Mouse (Mus musculus) left cerebral cortex, adult 8-10 months (tissue): ENCODE data around the gene Adcyap1r1. TPM values are rescaled to one million over a fixed set of nuclear protein-coding genes. Genes with fewer than 3 reads are reported as not detected.

Experiments
- DNase-seq, 2 experiments: peaks; one replicate each; pipeline ENCODE4 v3.0.0; 2022; ENCODE audit warnings: low spot score in 2 of 2
- total RNA-seq, 4 experiments: library from RNA; stranded (reverse); gene quantifications; 2 replicates each; pipeline ENCODE4 v1.2.4; 2022

Gene Adcyap1r1
- total RNA-seq, 4 experiments from 2014 or later = 119 to 131 (median 123) TPM

DNA sequence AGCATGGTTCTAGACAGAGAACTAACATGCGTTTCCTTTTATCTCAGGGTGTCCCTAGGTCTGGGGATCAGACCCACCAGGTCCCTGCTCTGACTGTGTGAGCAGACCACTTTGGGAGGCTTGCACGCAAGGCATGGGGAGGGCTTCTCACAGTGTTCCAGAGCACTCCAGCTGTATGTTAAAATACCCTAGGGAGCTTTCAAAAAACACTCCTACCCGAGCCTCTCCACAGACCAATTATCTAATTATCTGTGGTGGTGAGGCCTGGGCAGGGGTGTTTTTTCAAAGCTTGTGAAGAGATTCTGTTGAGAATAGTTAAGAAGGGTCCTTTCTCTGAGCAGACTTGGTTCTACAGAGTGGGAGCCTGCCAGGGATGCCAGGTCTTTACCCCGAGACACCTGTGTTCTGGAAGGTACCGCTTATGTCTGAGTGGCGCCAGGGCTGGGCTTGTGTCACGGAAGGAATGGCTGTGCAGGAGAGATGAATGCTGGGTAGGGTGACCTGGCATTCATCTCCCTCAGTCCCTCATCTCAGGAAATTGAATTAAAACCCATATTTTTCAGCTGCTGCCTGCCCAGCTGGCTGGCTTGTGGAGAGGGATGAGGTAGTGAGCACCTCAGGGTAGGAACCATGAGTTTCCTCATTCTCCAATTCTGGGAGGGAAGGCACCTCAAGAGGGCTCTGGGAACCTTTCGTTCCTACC lies 2.7 kb upstream of the Adcyap1r1 start:
- no peak for DNase-seq

DNA sequence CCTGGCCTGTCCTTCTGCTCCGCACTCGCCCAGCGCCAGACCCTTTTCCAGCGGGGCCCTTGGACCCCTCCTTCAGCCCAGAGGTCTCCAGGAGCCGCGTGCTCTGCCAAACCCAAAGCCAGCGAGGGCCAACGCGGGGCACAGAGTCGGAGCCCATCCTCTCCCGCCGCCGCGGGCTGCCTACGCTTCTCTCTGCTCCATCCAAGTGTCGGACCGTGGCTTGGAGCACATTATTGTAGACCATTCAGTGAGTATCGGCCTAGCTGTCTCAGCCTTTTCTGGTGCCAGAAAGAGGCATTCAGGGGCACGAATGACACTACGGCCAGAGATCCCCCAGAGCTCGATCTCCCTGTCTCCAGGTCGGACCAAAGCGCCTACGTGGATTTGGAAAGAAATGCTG lies 603 bp downstream of the Adcyap1r1 start:
- DNase-seq = peak in 1 of 2 experiments; percentile 27

DNA sequence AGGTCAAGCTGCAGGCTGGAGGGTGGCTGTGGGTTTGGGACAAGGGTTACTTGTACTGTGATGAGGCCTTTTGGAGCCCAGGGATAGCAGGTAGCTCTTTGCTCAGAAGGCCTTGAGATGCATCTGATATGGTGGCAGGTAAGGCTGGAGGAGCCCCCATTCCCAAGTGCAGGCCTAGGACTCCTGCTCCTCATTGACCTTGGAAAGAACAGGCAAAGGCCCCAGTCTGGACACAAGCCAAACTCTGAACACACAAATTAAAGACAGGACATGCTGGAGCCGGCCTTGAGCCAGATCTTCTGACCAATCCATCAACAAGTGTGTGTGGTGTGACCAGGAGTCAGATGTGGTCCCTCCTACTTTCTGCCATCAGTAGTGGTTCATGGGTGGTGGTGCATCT lies 1.8 kb downstream of the Adcyap1r1 start:
- DNase-seq = no peak

DNA sequence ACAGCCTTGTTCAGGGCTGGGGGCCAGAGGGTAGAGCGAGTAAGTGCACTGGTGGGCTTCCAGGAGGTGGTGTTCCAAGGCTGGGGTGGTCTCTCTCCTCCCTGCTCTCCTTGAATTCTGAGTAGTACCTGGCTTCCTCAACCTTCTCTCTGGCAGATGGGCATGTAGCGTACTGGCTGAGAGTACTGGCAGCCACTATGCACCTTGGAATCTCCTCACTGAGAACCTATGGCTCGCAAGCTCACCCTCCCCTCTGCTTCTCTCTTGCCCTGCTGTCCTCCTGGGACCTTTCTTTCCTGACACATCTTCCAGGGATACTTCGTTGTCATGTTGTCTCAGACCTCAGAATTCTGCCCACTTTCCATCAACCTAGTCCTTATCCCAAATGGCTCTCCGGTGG lies 3.9 kb downstream of the Adcyap1r1 start:
- no peak for DNase-seq

DNA sequence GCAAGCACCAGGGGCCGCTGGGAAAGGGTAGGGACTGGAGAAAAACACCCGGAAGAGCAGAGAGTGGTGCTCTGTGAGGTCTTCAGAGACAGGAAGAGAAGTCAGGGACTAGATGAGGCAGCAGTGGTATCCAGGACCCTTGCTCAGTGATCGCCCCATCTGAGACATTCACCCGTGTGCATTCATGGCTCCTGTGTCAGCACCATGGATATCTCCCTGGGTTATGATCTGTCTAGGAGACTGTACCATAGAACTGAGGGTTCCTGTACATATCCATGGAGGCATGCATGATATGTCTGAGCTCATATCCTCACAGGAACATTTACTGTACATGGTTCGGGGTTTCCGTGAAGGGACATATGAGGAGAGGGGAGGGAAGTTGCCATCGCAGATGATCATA lies 5.9 kb downstream of the Adcyap1r1 start:
- no peak for DNase-seq

DNA sequence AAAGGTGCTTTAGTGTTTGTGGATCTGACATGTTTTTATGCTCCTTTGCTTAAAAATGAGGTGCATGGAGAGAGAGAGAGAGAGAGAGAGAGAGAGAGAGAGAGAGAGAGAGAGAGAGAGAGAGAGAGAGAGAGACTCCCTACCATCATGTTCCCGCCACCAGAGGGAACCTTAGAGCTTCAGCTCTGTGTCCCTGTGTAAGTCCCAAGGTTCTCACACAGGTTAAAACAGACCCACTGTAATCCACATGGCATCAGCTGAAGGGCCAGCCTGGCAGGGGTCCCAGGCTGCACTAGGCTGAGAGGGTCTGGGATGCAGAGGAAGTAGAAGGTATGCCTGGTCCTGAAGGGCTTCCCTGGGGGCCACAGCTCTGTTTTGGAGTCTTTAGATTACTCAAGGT lies 6.4 kb downstream of the Adcyap1r1 start:
- DNase-seq = no peak

DNA sequence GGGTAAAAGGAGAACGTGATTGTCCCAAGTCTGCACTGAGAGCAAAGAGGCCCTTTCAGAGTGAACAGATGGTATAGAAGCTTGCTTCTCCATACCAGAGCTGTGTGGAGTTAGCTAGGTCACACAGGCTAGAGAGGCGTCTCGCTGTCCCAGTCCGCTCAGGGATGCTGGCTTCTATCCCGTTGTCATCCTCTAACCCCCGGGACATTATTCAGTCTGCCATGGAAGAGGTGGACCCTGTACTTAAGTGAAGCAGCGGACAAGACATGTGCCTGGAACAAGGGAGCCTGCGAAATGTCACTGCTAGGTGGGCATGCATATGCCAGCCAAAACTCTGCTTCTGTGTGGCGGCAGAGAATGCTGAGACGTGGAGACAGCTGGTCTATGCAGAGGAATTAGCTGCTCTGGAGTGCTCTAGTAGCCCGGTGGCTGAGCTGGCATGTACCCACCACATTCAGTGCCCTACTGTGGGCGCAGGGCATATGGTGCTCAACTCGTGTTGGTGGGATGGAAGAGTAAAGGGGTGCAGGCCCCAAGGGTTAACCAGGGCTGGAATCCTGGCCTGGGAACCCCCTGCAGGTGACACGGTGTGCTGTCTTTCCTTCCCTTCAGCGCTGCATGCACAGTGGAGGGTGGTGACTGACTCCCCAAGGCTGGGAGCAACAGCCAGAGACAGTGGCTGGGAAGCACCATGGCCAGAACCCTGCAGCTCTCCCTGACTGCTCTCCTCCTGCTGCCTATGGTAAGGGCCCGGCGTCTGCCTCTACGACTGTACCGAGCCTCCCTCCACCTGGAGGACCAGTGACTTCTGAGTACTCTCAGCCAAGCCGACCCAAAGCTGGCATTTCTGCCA lies 8.0 kb downstream of the Adcyap1r1 start:
- no peak for DNase-seq

DNA sequence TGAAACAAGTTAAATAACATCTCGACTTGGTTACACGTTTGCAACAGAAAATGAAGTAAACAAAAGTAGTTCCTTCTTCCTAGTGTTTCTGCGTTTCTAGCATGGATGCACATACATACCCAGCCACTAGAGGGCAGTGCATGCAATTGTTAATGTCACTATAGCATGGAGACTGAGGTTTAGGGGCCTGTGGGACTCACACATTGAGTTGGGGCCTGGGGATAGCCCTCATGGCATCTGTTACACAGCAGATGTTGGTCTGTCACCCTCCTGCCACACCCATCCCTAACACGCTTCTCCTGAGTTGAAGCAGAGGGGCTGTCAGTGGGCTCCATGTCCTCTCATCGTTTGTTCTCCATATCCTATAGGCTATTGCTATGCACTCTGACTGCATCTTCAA lies 9.4 kb downstream of the Adcyap1r1 start:
- no peak for DNase-seq

DNA sequence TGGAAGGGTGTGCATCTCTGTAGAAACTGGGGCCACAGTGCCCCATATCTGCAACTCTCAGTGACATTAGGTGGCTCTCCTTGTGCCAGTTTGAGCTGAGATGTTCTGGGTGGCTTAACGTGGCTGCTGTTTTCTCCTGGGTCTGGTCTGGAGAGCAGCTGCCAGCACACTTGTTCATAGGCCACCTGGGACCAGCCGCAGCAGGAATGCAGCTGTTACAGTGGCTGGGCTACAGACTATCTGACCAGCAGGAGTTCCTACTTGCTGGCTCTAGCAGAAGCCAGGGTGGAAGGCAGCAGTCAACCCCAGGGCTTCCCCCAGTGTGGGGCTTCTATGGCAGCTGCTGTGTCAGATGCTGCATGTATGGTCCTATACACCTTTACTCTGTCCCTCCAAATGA lies 9.9 kb downstream of the Adcyap1r1 start:
- no peak for DNase-seq

DNA sequence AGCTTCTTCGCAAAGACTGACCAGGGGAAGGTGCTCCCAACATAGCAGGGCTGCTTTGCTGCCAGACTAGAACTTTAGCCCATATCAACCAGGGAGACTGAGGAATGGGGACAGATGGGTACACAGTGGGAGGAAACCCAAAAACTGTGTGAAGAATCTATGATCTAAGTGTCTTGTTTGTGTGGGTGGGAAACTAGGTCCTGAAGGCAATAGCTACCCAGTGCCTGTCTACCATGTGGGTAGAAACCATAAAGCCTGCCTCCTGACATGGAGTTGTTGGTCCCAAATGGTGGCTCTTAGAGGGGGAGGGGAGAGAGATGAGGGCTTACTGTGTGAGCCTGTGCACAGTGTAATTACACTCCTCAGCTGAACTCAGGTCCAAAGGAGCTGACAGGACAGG lies 10.6 kb downstream of the Adcyap1r1 start:
- no peak for DNase-seq

DNA sequence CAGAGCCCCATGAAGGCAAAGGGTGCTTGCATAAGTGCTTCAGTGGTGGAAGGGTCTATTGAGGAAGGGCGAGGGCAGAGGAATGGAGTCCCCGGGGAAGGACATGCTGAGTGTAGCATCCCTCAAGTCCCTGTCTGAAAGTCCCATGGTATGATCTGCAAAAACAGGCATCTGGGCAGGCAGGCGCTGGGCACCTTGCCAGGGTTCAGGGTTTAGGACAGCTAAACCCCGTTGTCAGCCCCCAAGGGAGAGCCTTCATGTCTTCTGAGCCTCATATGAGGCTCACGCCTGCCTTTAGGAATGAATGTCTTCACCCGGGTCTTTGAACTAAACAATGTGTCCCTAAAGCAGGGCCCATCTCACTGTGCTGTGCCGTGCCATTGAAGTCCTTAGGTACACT lies 12.2 kb downstream of the Adcyap1r1 start:
- DNase-seq = no peak

DNA sequence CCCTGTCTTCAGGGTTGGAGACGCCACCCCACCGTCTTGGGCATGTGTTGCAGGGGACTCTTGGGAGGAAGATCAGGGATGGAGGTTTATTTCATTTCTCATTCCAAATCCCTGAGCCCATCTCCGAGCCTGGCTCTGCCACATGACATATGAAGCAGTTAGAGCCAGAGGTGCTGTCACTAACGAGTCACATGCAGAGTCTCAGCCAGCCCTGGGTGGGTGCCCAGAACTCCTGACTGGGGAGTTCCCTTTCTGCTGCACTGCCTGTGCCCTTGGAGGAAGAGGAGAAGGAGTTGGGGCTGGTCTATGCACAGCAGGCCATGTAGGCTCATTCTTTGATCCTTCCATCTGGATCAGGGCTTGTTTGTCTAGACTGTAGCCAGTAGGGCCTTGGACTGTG lies 13.5 kb downstream of the Adcyap1r1 start:
- DNase-seq = no peak

DNA sequence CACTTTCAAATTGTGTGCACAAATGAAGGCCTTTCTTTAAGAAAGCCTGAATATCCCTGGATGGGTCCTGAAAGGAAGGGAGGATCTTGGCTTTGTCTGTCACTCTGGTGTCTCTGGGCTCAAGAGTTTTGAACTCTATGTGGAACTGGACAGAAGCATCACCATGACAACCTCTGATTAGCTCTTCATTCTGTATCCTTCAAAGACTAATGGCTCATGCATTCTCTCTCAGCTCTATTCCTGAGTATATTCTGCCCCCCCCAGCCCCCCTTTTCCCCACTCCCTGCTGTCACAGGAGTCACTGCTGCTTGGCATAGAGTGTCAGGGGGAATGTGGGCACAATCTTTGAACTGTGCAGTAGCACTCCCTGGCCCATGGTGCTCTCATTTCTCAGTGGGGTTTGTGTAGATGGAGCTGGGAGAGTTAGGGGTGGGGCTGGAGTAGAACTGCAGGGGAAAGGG lies 14.6 kb downstream of the Adcyap1r1 start:
- no peak for DNase-seq

DNA sequence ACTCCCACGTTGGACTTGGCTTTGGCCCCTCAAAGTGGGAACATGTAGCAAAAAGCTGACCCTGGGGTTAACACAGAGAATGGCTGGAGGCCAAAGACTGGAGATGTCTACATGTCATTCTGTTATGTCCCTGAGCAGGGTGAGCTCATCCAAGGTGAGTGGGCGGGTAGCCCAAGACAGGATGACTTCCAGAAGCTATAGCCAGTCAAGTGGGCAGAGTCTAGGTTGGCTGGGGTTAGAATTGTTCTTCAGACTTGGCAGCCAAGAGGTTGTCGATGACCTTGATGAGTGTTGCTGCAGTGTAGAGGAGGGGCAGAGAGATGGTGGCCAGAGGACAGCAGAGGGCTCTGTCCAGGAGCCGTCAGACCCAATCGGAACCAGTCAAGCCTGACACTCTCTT lies 18.9 kb downstream of the Adcyap1r1 start:
- DNase-seq = no peak

DNA sequence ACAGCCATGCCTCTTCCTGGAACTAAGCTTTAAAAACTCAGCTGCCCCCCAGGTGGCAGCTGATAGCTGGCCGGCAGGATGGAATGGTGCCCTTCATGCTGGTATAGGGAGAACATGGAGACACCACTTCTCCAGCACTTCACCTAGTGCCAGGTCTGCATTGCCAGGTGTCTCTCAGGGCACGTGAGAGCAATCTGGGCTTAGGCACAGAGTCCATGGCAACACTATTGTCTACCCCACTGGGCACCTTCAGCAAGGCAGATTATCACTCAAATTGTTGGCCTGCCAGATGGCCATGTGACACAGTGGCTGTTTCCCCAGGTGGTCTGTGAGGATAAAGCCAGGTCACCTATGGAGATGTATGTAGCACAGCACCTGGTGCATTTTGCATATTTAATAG lies 20.6 kb downstream of the Adcyap1r1 start:
- no peak for DNase-seq

DNA sequence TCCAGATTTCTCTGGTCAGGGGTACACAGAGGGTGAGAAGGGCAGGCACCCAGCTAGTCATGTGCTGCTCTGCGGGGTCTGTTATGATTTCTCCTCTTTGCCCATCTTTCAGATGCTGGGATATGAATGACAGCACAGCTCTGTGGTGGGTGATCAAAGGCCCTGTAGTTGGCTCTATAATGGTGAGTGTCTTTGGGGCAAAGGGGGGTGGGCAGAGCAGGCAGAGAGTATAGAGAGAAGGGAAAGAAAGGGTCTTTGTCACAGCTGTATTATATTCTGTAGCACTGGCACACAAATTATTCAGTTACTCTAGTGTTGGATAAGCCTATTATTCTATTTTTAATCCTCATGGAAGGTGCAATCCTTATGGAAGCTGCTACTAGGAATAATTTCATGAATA lies 29.2 kb downstream of the Adcyap1r1 start:
- no peak for DNase-seq

DNA sequence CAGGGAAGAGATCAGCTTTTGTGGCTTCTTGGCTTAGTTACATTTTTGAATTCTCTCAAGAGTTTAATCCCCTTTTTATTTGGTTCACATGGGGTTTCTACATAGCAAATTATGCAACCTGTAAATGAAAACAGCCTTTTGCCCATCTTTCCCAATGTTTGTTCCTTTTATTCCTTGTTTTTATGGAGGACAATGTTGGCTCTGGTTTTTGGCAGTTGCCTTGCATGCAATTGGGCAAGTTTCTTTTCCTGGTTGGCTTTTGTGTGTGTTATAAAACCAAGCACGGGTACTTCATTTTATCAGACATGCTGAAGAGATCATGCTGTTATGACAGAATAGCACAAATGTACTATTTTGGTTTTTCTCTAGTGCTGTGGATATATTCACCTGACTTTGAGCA lies 30.7 kb downstream of the Adcyap1r1 start:
- DNase-seq = no peak

DNA sequence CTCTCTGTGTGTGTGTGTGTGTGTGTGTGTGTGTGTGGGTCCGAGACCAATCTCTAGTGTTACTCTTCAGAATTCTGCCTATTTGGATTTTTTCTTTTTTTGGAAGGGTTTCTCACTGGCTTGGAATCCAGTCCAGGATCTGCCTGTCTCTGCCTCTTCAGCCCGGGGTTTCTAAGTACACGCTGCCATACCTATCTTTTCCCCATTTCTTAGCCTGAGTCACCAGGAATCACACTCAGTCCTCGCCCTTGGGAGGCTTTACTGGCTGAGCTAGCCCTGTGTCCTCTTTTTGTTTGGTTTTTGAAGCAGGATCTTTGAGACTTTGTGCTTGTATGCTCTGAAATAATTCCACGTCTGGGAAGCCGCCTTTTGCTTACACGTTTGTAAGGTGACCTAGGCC lies 31.6 kb downstream of the Adcyap1r1 start:
- no peak for DNase-seq

DNA sequence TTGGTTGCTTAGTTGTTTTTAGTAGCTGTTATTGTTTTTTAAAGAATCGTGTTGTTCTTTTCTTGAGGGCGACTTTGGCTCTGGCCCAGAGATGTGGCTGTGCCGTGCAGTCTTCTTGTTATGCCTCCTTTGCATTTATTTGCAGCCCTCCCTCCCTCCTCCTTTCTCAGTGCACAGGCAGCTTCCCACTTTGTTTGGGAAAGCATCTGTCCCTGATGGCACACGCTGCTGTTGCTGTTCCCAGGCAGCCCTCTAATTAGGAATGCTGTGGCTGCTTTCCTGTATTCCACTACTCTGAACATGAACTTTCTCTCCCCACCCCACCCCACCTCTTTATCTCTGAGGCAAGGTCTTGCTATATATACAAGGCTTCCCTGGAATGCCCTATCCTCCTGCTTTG lies 32.4 kb downstream of the Adcyap1r1 start:
- DNase-seq = peak in 1 of 2 experiments; percentile 83

DNA sequence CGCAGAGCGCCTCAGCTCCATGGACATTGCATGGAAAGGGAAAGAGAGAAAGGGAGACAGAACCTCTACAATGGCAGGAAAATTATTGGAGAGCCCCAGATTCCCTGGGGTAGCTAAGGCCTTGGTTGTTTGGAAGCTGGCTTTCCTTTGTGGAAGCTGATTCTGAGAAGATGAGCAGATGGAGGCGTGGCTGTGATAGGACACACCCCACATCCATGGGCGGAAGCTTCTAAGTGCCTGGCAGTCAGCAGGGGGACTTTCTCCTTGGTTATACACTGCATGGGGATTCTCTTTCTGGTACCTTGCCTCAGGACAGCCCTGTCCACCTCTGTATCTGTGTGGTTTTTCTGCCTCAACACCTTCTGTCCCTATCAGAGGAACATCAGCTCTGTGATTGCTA lies 33.4 kb downstream of the Adcyap1r1 start:
- no peak for DNase-seq

DNA sequence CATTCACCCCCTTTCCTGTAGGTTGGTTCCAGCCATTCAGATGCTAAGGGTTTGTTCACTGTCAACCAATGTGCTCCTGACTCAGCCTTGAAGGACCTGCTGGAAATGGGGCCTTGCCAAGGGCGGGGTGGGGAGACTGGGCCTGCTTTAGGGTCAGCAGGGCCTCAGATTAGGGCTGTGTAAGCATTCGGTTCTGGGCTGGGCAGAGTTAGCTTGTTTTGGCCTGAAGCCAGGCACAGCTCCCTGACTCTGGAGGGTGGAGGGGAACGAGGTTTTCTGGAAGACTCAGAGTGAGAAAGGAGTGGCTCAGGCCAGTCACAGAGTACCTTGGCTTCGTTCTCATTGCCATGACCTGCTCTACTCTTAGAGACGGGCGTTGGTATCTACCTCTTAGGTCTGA lies 35.9 kb downstream of the Adcyap1r1 start:
- DNase-seq = no peak

DNA sequence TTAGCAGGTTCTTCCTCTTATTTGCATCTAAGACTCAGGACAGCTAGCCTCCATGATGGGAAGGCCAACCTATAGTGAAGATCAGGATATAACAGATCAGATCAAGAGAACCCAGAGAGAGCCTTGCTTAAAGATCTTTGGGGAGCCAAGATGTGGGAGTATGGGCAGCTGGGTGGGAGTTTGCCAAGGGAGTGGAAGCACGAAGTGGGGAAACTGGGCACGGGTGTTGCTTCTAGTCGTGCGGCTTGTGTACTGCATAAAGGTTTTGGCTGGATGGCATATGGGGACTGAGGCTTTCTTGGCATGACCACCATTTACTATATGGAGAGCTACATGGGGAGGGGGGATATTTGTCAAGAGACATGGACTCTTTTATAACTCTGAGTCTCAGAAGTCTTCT lies 44.4 kb downstream of the Adcyap1r1 start:
- peak in 1 of 2 experiments; percentile 53 for DNase-seq

DNA sequence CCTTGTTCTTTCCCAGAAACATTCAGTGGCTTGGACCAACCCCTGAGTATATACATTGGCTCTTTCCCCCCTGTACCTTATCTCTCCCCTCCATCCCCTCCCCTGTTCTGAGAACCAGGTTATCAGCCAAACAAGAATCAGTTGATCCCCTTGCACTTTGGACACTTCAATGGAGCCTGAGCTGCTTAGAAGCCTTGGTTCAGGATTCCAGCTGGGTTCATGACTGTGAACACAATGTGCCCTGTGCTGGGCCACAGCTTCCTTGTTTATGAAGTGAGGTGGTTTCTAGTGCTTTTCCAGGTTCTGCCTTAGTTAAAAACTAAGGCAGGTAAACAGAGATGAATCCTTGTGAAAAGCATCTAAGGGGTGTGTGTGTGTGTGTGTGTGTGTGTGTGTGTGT lies 47.0 kb downstream of the Adcyap1r1 start:
- no peak for DNase-seq
